Mouse (Mus musculus): Measurements from ENCODE around the gene Dtl. TPM values are rescaled to one million over a fixed set of nuclear protein-coding genes. Genes with fewer than 3 reads are reported as not detected.
A peak's percentile ranks its signal among the peaks of the same experiment; 100 is the strongest.

Gene Dtl
- total RNA-seq, 2 experiments from 2014 or later = 4.2 to 4.9 TPM

GRCm38 (mm10) chr1:191583836-191584235 is 8.5 kb upstream of the Dtl start:
- intact Hi-C loops (cut with DNase I) = loop anchor here (2.0 to 10.0 kb wide), 2 partner anchors 141 to 235 kb away; no protein-coding TSS in a partner anchor
- DNase-seq = no peak

DNA sequence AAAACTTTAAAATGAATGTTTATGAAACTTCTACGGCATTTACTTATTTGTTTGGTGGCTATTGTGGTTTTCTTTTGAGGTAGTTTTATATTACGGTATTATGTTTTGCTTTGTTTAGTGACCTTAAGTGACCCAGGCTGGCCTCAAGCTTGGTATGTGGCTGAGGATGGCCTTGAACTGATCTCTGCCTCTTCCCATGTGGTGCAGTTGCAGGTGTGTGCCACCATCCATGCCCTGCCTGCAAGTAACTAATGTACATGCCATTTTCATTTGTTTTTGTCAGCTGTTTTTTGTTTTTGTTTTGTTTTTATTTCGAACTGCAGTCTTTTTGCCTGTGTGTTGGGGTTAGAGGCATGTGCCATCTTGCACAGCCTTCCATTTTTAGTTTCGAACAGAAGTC is 6.3 kb upstream of the Dtl start:
- intact Hi-C loops (cut with DNase I) = loop anchor here (2.0 to 10.0 kb wide), 2 partner anchors 143 to 237 kb away; no protein-coding TSS in a partner anchor
- DNase-seq = no peak

GRCm38 (mm10) chr1:191579524-191579923 is 4.2 kb upstream of the Dtl start:
- no peak for DNase-seq
- intact Hi-C loops (cut with DNase I) = no loop called here

DNA sequence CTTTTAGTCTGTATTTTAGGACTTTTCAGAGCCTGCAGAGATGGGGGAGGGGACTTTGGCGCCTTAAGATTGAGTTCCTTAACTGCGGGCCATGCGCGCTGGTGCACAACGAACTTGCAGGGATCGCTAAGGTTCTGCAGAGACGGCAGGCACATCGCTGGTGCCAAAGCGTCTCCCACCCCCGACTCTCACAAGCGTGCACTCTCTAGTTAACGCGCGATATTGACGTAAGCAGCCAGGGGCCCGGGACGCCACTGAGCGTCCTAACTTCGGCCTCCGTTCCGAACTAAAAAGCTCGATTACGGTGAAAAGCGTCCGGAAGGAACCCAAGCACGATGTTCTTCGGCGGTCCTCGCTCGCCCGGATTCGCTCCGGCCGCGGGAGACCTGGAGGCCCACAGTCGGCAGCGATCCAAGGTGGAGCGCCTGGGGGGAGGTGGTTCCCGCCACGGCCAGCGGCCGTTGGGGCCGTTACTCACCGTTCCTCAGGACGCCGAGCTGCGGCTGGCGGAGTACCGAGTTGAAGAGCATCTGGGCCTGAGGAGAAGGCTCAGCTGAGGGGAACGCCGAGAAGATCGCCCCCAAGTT is 380 bp downstream of the Dtl start:
- peak; percentile 64 for DNase-seq
- intact Hi-C loops (cut with DNase I) = no loop called here

DNA sequence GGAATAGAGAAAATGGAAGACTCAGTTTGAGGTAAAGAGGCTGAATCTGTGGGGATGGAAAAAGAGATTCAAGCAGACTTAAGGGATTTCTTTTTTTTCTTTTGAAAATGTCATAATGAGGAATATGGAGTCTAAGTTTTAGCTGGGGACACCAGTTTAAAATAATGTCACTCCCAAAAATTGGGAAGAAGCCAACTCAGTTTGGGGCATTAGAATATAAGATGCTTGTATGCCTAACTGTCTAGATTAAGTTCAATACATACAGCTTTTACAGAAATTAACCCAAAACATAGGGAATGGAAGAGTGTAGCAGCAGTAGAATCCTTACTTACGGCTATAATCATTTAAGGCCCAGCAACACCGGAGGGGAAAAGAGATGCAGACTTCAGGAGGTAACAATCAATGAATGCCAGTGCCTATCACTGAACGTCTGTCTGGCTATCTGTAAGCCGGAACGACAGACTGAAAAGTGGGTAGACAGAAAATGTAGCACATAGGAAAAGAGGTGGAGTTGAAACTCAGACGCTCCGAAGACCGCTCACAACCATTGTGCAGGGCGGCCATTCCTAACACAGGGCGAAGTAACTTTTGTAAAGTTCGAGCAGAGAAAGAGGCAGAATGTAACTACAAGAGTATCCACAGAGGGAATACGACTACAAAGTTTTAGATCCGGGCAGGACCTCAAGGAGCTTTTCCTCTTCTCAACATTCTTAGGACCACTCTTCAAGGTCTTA is 1.3 kb downstream of the Dtl start:
- intact Hi-C loops (cut with DNase I) = no loop called here

DNA sequence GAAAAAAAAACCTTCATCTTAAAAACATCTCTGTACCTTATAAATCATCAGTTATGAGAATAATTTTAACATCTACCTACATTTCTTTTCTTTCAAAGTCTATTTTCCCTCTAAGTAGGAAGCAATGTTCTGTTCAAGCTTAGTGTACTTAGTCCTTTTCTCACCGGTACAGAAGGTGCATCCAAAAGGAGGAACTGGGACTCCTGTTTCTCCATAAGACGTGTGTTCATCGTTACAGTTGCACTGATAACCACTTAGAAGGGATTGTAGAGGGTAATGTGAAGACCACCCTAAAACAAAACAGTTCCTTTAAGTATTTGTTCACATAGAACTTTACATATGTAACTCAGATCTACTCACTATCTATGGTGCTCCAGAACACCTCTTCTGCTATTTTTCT is 4.9 kb downstream of the Dtl start:
- intact Hi-C loops (cut with DNase I) = no loop called here

More for the DNA sequence above, 1.3 kb downstream of the Dtl start:
- DNase-seq = no peak

GRCm38 (mm10) chr1:191569625-191570024 is 5.7 kb downstream of the Dtl start:
- DNase-seq = no peak
- intact Hi-C loops (cut with DNase I) = loop anchor here (5.0 to 10.0 kb wide), 3 partner anchors 177 to 257 kb away; no protein-coding TSS in a partner anchor

More for the DNA sequence above, 4.9 kb downstream of the Dtl start:
- no peak for DNase-seq

DNA sequence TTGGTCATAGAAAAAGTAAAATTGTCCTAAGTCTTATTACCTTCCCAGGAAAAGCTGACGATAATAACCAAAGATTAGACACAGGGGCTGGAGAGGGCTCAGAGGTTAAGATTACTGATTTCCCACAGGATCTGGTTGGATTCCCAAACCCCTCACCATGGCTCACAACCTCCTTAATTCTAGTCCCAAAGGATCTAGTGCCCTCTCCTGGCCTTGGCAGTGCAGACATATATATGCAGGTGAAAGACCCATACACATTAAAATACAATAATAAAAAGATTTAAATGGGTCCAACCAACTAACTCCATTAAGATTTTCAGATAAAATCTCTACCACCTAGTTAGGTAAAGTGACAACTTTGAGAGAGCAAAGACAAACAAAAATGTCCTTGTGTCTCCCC is 7.5 kb downstream of the Dtl start:
- no peak for DNase-seq
- intact Hi-C loops (cut with DNase I) = loop anchor here (5.0 to 10.0 kb wide), 3 partner anchors 176 to 256 kb away; no protein-coding TSS in a partner anchor

DNA sequence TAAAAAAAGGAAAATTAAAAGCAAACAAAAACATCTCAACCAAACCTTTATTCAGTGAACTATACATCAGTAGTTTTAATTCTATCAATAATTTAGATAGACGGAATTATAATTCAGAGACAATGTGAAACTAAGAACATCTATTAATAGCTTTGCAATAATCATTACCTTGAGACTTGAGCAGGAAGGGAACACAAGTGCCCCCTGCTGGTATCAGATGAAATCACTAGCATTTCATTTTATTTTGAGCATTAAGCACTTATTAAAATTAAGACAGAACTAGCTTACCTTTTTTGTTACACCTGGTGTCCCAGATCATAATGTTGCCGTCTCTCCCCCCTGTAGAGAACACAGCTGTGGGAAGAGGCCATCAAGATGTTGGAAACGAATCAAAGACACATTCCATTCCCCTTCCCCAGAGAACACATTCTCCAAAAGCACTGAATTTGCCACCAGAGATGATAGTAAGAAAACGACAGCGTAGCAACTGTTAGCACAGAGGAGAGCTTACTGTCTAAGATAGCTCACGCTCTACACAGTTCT is 12.4 kb downstream of the Dtl start:
- intact Hi-C loops (cut with DNase I) = loop anchor here (10.0 kb wide), 1 partner anchor 198 kb away; no protein-coding TSS in a partner anchor
- no peak for DNase-seq

GRCm38 (mm10) chr1:191559779-191560178 is 15.6 kb downstream of the Dtl start:
- intact Hi-C loops (cut with DNase I) = loop anchor here (10.0 kb wide), 1 partner anchor 195 kb away; no protein-coding TSS in a partner anchor
- DNase-seq = no peak

GRCm38 (mm10) chr1:191557109-191557508 is 18.2 kb downstream of the Dtl start:
- no peak for DNase-seq
- intact Hi-C loops (cut with DNase I) = no loop called here

DNA sequence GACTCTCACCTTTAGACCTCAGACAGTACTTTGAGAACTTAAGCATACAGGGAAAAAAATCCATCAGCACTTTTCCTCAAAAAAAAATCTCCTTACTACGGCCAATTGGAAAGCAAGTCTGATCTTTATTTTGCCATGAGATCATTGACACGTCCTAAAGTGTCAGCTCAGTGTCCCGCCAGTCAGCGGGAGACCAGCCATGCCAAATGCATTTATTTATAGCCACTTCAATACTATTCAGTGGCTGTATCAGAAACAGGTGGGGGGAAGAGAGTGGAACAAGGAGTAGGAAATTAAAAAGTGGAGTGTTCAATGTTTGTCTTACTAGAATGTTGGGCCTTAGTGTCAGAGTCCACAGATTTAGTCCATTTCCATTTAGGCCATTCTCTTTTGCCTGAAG is 24.6 kb downstream of the Dtl start:
- intact Hi-C loops (cut with DNase I) = no loop called here
- DNase-seq = no peak

GRCm38 (mm10) chr1:191543747-191544146 is 31.6 kb downstream of the Dtl start:
- intact Hi-C loops (cut with DNase I) = no loop called here

DNA sequence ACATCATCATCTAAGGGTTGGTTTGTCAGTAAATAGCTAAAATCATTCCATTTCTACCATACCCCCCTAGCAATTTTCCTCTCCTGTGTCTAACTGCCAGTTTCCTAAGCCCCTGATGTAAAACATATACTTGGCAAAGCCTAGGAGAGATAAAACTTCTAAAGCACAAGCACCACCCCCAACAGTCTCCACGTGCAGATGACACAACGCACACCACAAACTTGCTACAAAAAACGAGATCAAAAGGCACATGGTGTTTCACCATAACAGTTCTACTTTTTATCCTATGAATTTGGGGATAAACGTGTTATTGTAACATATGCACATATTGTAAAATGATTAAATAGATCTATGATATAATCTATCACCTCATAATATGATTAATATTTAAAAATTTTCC is 33.7 kb downstream of the Dtl start:
- no peak for DNase-seq

More at GRCm38 (mm10) chr1:191543747-191544146, 31.6 kb downstream of the Dtl start:
- DNase-seq = no peak

DNA sequence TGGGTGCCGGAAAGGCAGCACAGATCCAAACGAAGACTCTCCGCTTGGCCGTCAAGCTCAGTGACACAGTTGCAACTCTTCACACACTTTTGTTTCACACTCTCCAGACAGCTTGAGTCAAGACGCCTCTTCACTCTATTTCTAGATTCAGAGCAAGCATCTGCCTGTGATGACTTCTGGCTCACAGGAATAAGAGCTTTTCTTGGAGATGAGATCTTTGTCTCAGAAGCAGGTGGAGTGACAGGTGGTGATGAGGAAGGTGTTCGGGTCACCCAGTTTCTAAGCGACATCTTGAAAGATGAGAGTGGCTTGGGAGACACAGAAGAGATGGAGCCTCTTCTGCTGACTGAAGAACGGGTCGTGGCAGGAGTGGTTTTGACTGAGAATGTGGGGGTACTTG is 34.3 kb downstream of the Dtl start:
- no peak for DNase-seq
- intact Hi-C loops (cut with DNase I) = no loop called here

More for the DNA sequence above, 33.7 kb downstream of the Dtl start:
- intact Hi-C loops (cut with DNase I) = no loop called here

- intact Hi-C loops (cut with DNase I) = no loop called here
- no peak for DNase-seq
These were observed 35.0 kb downstream of the Dtl start for GRCm38 (mm10) chr1:191540300-191540699.

DNA sequence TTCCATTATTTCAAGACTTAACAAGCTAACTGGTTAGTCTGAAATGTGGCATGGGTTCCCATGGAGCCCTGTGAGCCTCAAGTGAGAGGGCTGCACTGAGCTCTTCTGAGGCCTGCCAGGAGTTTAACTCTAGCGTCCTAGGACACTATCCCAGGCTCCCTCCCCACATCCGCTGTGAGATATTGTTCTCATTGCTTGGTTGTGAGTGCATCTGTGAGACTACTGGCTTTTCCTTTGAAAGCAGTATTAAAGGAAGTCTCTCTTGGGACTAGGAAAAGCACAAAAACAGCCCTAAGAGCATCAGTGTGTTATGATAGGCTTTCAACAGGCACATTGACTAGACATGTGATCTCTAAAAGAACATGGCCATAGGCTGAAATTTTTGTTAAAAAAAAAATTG is 40.4 kb downstream of the Dtl start:
- no peak for DNase-seq
- intact Hi-C loops (cut with DNase I) = no loop called here

- intact Hi-C loops (cut with DNase I) = no loop called here
- DNase-seq = no peak
These were observed 44.3 kb downstream of the Dtl start for GRCm38 (mm10) chr1:191531023-191531422.

DNA sequence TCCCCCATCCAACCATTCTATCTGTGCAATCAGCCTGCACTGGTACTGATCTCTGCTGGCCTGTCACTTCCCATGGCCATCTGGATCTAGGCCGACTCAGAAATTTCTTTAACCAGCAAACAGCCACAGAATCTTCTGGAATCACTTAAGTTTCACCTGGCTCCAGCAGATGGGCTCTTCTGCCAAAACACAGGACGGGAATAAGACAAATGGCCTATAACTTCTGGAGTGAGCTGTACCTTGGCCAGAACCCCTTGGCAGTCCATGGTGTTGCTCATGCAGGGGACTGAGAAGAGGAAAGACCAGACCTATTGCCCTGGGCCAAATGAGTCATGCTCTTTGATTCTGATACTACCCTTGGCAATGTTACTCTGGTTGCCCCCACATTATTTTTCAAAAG is 45.9 kb downstream of the Dtl start:
- no peak for DNase-seq
- intact Hi-C loops (cut with DNase I) = no loop called here

DNA sequence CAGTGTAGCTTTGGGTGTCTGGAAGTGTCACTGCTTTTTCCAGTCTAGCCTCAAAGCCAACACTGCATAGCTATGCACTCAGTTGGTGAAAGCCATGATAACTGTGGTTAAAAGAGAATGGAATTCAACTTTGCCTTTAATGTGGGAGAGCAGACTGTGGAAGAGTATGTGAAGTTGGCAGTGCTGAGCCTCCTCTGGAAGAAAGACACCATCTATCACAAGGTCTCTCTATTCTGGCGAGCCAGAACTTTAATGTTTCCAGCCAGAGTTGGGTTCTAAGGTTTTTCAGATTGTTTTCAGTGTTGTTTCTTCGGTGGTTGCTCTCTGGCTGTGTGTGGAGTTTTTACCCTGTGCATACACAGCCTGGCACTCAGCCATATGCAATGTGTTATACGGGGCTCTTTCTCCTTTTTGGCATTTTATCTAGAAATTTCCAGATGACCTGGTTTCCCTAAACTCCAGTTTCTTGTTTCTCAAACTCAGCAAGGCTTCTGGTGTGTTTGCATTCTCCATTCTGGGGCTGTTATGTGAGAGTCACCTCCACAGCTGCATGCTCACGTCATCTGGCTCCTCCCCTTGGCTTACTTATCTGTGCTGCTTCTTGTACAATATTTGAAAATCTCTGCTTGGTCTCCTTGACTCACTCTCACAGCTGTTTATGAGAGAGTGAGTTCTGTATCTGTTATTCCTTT is 47.3 kb downstream of the Dtl start:
- peak; percentile 13 for DNase-seq

GRCm38 (mm10) chr1:191527089-191527488 is 48.3 kb downstream of the Dtl start:
- DNase-seq = no peak
- intact Hi-C loops (cut with DNase I) = no loop called here

More for the DNA sequence above, 47.3 kb downstream of the Dtl start:
- intact Hi-C loops (cut with DNase I) = no loop called here
